Mouse (Mus musculus) liver, embryonic 11.5 days (tissue): ENCODE measurements at regions not wholly inside any gene's neighbourhood (a gene's known extent, or its start where the extent isn't known, plus 50 kb on each side); places are given as distances from the start of the nearest gene placed in this dataset.

Source experiments
- ATAC-seq: fragments of 200-750 bp; cut with Nextera tagmentation; replicated peaks from 2 replicates; pipeline ENCODE4 v1.8.0; 2017; ENCODE audit warnings: moderate number of reproducible peaks, mild to moderate bottlenecking, moderate TSS enrichment, moderate library complexity; ENCODE audit not compliant: low FRiP score
- DNase-seq: peaks from one replicate; pipeline ENCODE4 v3.0.0-alpha.2; 2017; ENCODE audit warnings: low spot score
- H3K27ac ChIP-seq: fragments of 300-500 bp; sonication (generic); 2 replicates; pipeline ENCODE4 v1.5.1; 2014; ENCODE audit warnings: mild to moderate bottlenecking, low read depth, low read length, control low read depth
- H3K27me3 ChIP-seq: fragments of 300-500 bp; sonication (generic); replicated peaks from 2 replicates; pipeline ENCODE4 v1.6.1; 2014; ENCODE audit warnings: low read length, mixed read lengths; ENCODE audit not compliant: control insufficient read depth, insufficient read depth
- H3K36me3 ChIP-seq: fragments of 300-500 bp; sonication (generic); 2 replicates; pipeline ENCODE4 v1.6.1; 2014; ENCODE audit warnings: mild to moderate bottlenecking, low read length, moderate library complexity, mixed read lengths; ENCODE audit not compliant: control insufficient read depth, insufficient read depth
- H3K4me1 ChIP-seq: fragments of 300-500 bp; sonication (generic); replicated peaks from 2 replicates; pipeline ENCODE4 v1.6.1; 2014; ENCODE audit warnings: low read length, mixed read lengths; ENCODE audit not compliant: control insufficient read depth, insufficient read depth
- H3K4me2 ChIP-seq: fragments of 300-500 bp; sonication (generic); 2 replicates; pipeline ENCODE4 v1.6.1; 2014; ENCODE audit warnings: mild to moderate bottlenecking, control low read depth, moderate library complexity
- H3K4me3 ChIP-seq: fragments of 300-500 bp; sonication (generic); 2 replicates; pipeline ENCODE4 v1.5.1; 2014; ENCODE audit warnings: low read depth, low read length, control low read depth
- H3K9ac ChIP-seq: fragments of 300-500 bp; sonication (generic); 2 replicates; pipeline ENCODE4 v1.6.1; 2014; ENCODE audit warnings: low read depth, low read length, control low read depth
- H3K9me3 ChIP-seq: fragments of 300-500 bp; sonication (generic); 2 replicates; pipeline ENCODE4 v1.6.1; 2016; ENCODE audit warnings: low read length, inconsistent platforms, mixed read lengths; ENCODE audit not compliant: control insufficient read depth
- WGBS: fragments of 180-500 bp; shearing (Covaris S2); extraction: QIAGEN DNeasy Blood & Tissue Kit; methylation state at CpG from one replicate; pipeline ENCODE4 v1.1.7; 2014; 5-methylcytosine and 5-hydroxymethylcytosine counted together

DNA sequence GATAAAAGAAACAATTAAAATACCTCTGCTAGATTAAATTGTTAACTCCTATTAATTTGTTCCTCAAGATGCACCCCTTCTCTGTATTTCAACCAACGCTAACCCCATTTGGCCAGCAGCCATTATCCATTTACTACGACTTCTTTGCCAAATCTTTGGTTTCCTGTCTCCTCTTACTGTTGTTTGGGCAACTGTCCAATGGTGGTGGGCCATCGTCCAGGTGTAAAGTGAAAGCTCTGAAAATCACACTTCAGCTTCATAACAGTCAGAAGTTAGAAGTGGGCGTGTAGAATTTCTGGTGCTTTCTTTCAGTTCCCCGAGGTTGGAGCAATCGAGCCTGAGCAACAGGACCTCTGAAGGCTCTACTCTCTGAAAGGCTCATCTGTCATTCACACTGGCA, 66.8 kb upstream of the Zbtb20 start:
- ATAC-seq (no peak), DNase-seq (no peak)
- Histone ChIP-seq H3K27ac (no peak overlapping the region), H3K4me2 (no peak overlapping the region), H3K27me3 (no peaks in the 10 kb centered on the region), H3K9ac (no peak overlapping the region), H3K4me1 (no peaks in the 10 kb centered on the region), H3K9me3 (no peaks in the 10 kb centered on the region), H3K36me3 (no peaks in the 10 kb centered on the region), H3K4me3 (no peak overlapping the region)
- WGBS: 84% methylated on average over 6 of the region's 6 CpGs

DNA sequence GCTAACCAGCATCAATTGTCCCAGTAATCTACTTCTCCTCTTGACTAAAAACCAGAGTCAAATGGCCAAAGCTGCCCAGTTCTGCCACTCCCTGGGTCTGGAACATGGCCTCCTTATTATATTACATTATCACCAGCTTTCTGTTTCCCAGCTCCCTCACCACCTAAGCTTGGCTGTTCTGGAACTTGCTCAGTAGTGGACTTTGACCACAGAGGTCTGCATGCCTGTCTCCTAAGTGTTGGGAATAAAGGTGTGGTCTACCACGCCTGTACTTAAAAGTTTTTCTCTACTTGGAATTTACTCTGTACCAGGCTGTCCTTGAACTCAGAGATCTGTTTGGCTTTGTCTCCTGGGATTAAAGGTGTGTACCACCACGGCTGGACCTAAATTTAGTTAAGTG, 68.1 kb upstream of the Zbtb20 start:
- Histone ChIP-seq H3K9ac (no peak overlapping the region), H3K36me3 (no peaks in the 10 kb centered on the region), H3K4me1 (no peaks in the 10 kb centered on the region), H3K27me3 (no peaks in the 10 kb centered on the region), H3K4me2 (no peak overlapping the region), H3K4me3 (no peak overlapping the region), H3K9me3 (no peaks in the 10 kb centered on the region), H3K27ac (no peak overlapping the region)
- ATAC-seq: no peak
- WGBS: 86% methylated on average over 2 of the region's 2 CpGs
- no peak for DNase-seq

DNA sequence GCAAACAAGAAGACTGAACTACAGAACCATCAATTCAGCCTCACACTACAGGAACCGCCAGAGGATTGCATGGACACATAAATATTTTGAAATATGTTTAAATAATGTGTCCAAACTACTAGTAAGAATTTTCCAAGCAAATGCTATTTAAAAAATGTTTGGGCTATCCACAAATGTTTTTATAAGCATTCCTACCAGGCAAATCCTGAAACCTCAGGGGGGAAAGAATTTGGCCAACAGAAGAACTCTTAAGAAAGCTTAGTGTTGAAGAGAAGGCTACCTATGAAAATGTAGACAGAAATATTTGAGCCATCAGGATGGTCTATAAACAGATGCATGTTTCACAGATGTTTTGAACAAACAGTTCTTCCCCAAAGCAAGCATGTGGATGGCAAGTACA, 72.1 kb upstream of the Zbtb20 start:
- ATAC-seq (no peak), DNase-seq (no peak)
- H3K27ac ChIP-seq: no peak overlapping the region
- WGBS: 74% methylated on average over 1 of the region's 1 CpGs
- H3K4me1 ChIP-seq: no peaks in the 10 kb centered on the region
- H3K4me3 ChIP-seq: no peak overlapping the region
- H3K9ac ChIP-seq: no peak overlapping the region
- no peaks in the 10 kb centered on the region for H3K36me3 ChIP-seq
- no peaks in the 10 kb centered on the region; the same call in 1 of the 2 replicates for H3K9me3 ChIP-seq
- no peak overlapping the region for H3K4me2 ChIP-seq
- H3K27me3 ChIP-seq: no peaks in the 10 kb centered on the region

DNA sequence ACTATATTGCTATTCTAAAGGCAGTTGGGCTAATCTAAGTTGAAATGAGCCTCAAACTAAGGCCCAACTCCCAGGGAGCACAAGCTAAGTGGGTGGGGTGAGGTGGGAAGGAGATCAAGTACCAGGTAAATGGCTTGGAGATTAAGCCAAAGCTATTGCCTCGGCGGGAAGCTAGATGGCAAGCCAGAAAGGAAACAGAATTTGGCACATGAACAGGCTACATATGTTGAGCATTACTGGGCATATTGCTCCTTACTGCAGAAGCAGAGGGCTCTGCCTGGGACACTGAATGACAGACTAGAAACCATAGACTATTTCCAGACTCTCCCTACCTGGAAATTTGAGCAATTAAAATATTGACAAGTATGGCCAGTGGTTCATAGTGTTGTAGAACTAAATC, 83.1 kb upstream of the Zbtb20 start:
- DNase-seq: no peak
- Histone ChIP-seq H3K27me3 (no peaks in the 10 kb centered on the region), H3K9ac (no peak overlapping the region), H3K36me3 (no peaks in the 10 kb centered on the region), H3K4me3 (no peak overlapping the region), H3K4me2 (no peak overlapping the region), H3K27ac (no peak overlapping the region), H3K9me3 (no peaks in the 10 kb centered on the region), H3K4me1 (no peaks in the 10 kb centered on the region)
- no peak for ATAC-seq
- WGBS: 69% methylated on average over 2 of the region's 2 CpGs

DNA sequence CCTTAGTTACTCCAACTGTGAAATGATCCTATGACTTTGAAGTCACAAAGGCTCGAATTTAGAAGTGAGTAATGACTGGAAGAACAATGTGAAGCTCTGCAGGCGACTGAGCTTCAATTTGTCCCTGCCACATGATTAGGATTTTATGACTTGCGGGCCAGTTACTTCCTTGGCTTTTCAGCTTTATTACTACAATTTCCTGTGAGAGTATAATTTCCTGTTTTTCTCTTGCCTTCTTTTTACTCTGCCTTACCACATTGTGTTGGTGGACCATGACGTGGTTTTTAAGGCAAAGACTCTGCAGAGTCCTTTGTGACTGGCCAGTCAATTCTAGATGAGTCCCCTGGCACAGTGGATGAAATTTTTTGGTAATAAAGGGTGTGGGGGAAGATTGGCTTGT, 91.0 kb upstream of the Zbtb20 start:
- H3K4me3 ChIP-seq: no peak overlapping the region
- H3K9ac ChIP-seq: no peak overlapping the region
- ATAC-seq (no peak), DNase-seq (no peak)
- WGBS: 40% methylated on average over 4 of the region's 4 CpGs
- no peaks in the 10 kb centered on the region for H3K4me1 ChIP-seq
- no peaks in the 10 kb centered on the region for H3K36me3 ChIP-seq
- no peak overlapping the region for H3K4me2 ChIP-seq
- H3K27ac ChIP-seq: no peak overlapping the region
- H3K27me3 ChIP-seq: no peaks in the 10 kb centered on the region
- H3K9me3 ChIP-seq: no peaks in the 10 kb centered on the region

DNA sequence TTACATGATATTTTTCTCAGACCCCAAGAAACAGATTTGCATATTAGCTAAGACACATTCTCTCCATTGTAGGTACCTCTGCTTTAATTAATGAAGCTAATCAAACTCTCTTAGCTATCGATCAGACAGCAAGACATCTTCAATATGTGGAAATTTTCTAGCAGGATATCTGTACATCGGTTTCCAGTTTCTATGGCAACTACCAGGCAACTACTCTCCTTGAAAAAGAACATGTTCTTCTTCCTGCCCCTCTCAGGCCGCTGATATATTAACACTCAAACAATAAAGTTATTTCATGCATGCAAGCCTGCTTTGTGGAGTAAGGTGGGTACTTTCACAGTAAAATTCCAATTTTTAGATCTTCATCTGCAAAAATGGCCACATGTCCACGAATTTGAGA, 91.7 kb upstream of the Zbtb20 start:
- H3K4me3 ChIP-seq: no peak overlapping the region
- WGBS: 81% methylated on average over 4 of the region's 4 CpGs
- no peaks in the 10 kb centered on the region for H3K27me3 ChIP-seq
- DNase-seq: no peak
- H3K36me3 ChIP-seq: no peaks in the 10 kb centered on the region
- no peak for ATAC-seq
- no peak overlapping the region for H3K27ac ChIP-seq
- H3K9me3 ChIP-seq: no peaks in the 10 kb centered on the region
- H3K4me1 ChIP-seq: no peaks in the 10 kb centered on the region
- H3K9ac ChIP-seq: no peak overlapping the region
- H3K4me2 ChIP-seq: no peak overlapping the region

DNA sequence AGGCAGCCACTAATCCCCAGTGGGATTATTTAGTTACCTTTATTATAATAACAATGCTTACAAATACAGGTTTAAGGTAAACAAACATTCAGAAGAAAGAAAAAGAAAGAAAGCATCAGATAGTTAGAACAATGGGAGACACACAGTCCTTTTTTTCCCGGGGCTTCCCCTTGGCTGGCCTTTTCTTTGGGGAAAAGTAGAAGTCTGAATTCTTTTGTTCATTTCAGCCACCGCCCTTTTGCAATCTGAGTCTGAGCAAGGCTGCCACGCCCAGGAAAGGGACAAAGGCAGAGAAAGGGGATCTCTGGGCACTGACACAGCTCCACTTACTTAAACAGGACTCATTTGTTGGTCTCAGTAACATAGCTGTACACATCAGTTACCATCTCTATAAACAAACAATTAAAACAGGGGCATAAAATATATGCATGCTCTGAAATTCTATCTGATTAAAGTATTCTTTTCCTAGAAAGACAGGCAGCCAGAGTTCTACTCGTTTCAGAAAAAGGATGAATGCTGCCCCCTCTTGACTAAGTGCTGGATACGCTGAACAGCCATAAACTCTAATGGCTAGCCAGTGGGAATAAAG, 93.5 kb upstream of the Zbtb20 start:
- no peak overlapping the region for H3K27ac ChIP-seq
- peak overlapping the region; percentile 23 for H3K4me2 ChIP-seq
- no peaks in the 10 kb centered on the region for H3K27me3 ChIP-seq
- no peaks in the 10 kb centered on the region for H3K9me3 ChIP-seq
- WGBS: 8% methylated on average over 5 of the region's 5 CpGs
- no peak overlapping the region for H3K9ac ChIP-seq
- 0 out of 2 replicates have a peak, but pooled peaks have one; percentile 34 for ATAC-seq
- no peak for DNase-seq
- H3K4me1 ChIP-seq: no peaks in the 10 kb centered on the region
- H3K4me3 ChIP-seq: no peak overlapping the region
- H3K36me3 ChIP-seq: no peaks in the 10 kb centered on the region

DNA sequence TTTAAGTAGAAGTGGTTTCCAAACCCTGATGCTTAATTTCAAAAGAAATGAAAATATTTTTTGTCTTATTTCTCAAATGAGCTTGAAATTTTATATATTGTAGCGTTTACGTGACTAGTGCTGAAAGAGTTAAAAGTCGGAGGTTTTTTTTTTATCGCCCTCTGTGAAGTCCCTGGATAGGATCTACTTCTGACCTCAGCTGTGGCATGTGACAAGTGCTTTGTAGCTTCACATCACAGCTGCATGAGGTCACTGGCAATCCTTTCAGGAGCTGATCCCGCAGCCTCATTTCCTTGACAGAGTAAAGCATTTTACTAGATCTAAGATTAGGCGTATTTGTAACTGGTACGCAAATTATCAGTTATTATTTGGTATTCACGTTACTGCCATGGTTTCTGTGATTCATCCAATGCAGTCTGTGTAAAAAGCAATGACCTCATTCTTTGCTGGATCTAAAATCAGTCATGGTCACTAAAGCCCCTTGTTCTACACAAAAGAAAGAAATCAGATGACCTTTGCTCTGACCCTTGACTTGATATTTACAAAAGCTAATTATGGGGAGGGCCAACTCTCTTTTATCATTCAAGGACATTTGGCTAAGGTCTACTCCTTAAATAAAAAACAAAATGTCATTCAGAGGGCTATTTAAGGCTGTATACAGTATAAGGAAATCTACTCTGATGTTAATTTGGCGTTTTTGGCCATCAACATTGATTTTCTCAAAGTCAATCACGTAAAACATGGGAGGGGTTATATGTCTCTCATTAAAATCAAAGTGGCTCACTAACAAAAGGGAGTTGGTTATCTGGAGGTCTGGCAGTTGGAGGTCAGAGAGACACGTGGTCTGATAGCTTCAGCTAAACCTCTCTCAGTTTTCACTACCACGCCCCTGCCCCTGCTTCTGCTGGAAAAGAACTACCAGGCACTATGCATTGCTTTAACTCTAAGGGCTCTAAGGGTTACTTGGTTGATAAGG, 94.3 kb upstream of the Zbtb20 start:
- H3K4me3 ChIP-seq: no peak overlapping the region
- H3K9me3 ChIP-seq: no peaks in the 10 kb centered on the region
- no peaks in the 10 kb centered on the region for H3K4me1 ChIP-seq
- ATAC-seq (peak; percentile 47; the same call in 1 of the 2 replicates), DNase-seq (no peak)
- no peak overlapping the region for H3K9ac ChIP-seq
- no peaks in the 10 kb centered on the region for H3K27me3 ChIP-seq
- WGBS: 20% methylated on average over 12 of the region's 12 CpGs
- H3K4me2 ChIP-seq: peak overlapping the region; percentile 29
- no peaks in the 10 kb centered on the region for H3K36me3 ChIP-seq
- H3K27ac ChIP-seq: no peak overlapping the region

DNA sequence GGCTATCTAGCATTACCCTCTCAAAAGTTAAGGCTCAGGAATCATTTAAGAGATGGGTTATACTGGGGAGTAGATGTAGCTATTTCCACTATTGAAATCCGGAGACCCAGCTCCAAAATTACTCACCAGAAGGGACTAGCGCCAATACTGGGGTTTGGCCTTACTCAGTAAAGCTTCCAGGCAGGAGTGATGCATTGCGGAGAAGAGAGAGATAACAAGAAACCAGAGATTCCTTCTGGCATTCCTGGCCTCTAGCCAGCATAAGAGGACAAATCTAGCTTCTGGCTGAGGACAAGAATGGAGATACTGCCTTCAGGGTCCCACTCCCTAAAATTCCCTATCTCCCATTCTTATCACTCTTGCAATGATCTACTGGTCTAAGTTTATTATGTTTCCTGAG, 95.7 kb upstream of the Zbtb20 start:
- no peaks in the 10 kb centered on the region for H3K36me3 ChIP-seq
- ATAC-seq: no peak
- H3K4me2 ChIP-seq: no peak overlapping the region
- H3K27ac ChIP-seq: no peak overlapping the region
- 54% methylated on average over 3 of the region's 3 CpGs for WGBS
- no peaks in the 10 kb centered on the region for H3K4me1 ChIP-seq
- no peaks in the 10 kb centered on the region for H3K9me3 ChIP-seq
- H3K27me3 ChIP-seq: no peaks in the 10 kb centered on the region
- no peak for DNase-seq
- H3K4me3 ChIP-seq: no peak overlapping the region
- H3K9ac ChIP-seq: no peak overlapping the region
